Mouse (Mus musculus) urinary bladder, adult 2 months (tissue): ENCODE results near the gene Bche. TPM values are rescaled to one million over a fixed set of nuclear protein-coding genes. Genes with fewer than 3 reads are reported as not detected.

Experiments
- DNase-seq: peaks from one replicate; pipeline ENCODE4 v3.0.0; 2022; ENCODE audit warnings: low spot score
- polyA plus RNA-seq: library from polyadenylated mRNA; depleted of rRNA; stranded (reverse); fragments of >200 nt; gene quantifications from 2 replicates; pipeline ENCODE4 v1.2.3, GENCODE M21; 2012; rRNA removed

Bche gene
- polyA plus RNA-seq: 10.7 and 14.4 TPM in 2 replicates

DNA sequence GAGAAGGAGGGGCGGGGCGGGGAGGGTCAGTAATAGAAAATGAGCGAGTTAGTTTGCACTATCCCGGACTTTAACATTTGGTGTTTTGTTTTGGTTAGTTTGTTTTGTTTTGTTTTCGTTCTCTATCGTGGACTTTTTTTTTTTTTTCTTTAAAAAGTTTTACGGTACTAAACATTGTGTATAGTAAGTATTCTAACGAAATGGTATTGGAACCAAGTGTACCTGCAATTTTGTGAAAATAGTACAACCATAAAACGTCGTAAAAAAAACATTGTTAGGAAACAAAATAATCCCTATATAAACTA, at the start of gene Bche:
Gene Bche (minus strand): TSS at position 6 of the 305 bp plus-strand sequence.
- no peak for DNase-seq

DNA sequence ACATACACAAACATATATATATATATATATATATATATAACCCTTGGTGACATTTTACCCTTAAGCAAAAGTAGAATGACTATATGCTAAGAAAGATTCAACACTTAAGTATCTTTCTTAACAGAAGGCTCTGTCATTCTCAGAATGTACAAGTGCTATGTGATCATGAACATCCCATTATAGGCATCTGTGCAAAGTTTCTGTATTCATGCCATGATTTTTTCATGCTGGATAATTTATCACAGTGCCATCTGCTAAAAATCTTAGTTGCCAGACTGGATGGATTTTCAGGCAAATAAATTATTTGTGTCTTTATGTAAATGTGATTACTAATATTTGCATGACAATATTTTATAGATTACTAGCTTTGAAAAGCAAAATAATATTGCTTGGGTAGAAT, 33.8 kb upstream of the Bche start:
- no peak for DNase-seq

DNA sequence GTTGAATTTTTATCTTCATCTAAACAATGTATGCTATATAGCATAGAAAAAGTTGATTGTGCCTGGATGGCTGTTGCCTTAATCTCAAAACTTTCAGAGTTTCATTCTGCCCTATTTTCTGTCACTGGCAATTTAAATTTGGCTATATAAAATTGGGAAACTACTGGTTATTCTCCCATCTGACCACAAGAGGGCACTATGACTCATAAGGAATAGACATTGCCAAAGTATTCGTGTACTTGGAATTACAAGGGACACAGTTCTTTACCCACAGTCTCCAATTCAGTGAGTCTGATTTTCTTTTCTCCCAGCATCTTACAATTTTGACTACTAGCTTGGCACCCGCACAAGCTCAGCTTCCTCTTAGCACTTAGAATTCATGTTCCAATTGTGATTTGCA, 23.5 kb upstream of the Bche start:
- no peak for DNase-seq

DNA sequence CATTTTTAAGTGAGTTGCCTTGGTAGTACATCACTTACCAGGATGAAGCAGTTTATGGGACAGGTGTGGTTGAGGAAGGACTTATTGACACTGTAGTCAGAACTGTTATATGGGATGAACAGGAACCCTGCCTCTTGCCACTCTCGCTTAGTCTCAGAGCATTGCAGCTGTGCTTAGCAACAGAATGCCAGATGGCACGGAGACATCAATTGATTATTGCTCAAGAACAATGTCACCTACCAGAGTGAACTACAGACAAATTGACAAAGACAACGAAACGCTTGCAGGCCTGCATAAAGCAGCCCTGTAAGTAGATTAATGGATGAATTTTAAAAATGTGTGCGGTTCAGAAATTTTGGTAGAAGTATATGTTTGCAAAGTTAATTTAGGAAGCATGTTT, 21.3 kb upstream of the Bche start:
- DNase-seq: no peak

DNA sequence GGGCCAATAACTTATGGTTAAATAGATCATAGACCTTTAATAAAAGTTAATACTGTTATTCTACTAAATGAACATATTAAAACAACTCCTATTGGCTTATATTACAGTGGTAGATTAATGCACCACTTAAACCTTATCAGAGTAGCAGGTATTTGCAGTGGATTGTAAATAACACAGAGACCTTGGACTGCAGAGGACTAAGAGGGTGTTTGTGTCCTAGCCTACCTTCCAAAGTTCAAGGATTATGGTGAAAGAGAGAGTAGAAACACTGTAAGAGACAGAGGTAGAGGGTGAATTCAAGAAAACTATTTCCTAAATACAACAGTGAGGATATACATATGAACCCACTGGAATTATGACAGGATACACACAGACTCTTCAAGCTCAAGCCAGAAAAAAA, 17.5 kb upstream of the Bche start:
- no peak for DNase-seq

DNA sequence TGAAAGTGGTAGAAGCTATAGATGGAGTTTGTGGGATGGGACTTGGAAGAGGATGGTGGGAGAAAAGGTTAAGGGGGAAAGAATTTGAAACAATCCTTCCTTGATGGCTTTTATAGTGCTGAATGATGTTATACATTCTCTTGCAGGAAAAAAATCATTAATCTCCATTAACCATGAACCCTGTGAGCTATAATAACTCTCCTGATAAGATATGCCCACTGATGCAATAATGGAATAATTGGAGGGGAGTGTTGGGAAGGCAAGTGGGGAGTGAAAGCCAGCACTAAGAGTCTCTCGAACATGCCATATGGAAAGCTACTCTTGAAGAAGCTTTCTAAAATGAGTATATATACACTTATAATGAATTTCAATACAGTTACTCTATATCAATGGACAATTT, 16.7 kb upstream of the Bche start:
- no peak for DNase-seq

DNA sequence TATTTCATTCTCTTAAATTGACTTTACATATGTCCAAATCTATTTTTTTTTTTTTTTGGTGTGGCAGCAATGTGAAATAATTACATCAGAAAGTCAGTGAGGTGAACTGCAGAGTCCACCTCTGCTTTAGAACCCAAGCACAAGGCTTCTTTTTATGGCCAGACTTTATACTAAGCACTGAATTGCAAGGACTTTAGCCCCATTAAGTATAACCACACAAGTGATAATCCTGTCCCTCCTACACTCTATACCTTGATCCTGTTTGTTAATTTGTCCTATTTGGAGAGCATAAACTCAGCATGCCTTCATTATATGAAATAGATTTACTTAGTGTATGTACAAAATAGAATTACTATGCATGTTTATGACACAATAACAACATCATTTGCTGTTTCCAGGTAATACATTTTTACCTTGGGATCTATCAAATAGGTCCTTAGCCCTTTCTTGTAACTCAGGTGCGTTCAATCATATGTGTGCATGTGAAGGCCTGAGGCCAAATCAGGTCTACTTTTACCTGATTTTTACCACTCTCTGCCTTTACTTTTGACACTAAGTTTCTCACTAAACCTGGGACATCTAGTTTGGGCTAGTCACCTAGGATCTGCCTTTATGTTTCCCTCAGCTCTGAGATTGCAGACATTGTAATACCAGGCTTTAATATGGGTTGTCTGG, 9.5 kb upstream of the Bche start:
- no peak for DNase-seq

DNA sequence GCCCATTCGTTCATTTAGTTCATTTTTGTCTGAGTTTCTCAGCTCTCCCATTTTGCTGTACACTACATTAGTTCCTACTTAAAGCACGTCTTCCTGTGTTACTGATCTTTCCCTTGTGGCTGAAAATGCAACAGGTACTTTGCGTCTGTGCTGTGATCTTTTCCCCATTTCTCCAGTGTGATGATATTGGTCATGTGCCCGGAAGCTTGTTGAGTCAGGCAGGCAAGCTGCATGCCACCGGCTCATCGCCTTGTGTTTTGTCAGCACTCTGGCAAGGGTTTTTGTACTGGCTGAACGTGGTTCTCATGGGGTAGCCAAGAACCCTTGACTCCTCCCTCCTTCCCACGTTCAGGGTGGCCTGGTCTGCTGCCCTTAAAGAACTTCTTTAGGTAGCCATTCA, 1.7 kb upstream of the Bche start:
- DNase-seq: no peak

DNA sequence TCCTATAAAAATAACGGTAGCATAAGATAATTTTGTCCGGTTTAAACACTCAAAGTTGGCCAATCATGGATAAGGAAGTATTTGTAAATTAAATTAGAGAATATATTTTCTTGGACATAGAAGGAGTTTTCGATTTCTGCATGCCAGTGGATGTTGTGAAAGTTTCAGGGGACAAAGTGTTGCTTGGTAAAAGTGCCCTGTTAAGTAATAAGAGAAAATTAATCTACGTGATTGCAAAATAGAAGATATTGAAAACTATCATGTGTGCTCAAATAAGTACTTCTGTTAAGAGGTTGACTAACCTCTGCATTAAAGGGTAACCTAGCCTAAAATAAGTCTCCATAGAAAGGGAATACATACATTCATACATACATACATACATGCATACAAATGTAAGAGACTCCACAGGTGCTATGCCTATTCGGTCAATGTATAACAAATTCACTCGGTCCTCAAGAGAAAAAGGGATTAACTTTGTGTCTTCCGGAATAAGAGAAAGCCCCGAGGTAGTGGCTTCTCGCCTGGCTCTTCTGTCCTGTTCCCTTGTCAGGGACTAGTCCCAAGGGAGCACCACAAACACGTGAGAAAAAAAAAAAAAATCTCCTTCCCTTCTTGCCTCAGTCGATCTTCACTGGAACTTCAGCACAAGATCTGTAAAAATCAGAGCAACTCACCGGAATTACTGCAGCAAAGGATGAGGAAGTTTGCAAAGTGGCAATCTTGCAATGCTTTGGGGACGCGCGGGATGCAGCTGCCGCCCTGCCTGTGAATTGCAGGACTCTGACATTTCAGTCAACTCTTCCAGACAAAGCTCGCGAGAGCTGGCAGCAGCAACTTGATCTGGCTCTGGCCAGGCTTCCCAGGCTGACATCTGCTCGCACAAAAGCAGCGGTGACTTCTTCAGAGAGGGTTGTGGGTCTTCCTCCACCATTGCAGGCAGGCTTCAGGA, 480 bp downstream of the Bche start:
- DNase-seq: peak; percentile 25

DNA sequence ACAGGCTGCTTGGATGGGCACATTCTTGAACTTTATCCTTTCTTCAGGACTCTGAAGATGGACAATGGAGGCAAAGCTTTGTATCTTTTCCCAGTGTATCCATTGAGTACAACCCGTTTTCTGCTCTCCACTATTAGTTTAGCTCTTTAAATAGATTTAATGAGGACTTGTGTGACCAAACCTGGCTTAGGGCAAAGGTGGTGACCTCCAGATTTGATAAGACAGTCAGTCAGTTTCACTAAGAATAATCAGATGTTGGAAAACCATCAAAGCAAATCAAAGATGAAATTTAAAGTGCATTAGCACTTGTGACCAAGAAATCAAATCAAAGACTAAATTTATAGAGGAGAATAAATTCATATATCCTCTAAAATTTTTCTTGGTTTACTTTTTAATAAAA, 1.7 kb downstream of the Bche start:
- no peak for DNase-seq

DNA sequence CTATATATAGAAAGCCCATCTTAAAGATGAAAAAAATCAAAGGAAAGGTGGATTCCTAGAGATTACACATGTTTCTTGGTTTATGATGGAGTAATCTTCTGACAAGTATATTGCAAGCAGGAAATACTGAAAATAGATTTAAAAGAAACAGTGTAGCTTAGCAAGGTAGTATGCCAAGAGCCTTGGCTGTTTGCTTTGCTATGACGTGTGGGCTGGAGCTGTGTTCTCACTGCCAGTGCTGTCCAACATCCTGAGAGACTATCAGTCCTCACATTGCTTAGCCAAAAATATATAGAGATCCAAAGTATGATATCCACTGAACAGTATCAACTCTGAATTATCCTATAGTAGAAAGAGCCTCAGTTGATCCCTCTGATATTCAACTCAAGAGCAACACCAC, 9.3 kb downstream of the Bche start:
- DNase-seq: no peak

DNA sequence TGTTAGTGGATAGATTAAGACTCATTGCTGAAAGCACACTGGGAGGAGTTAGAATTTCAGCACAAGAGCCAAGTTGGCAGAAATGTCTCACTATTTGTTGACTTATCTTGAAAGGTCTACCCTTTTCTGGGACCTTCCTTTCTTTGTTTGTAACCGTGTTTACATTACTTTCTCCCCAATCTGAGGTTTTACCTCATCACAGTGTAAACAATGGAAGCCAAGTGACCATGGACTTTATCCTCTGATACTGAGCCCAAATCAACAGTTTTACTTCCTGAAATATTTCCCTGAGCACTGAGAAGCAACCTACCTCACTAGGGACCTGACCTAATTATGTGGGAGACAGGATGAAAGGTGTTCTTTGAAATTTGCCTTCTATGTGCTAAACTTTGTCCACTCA, 34.9 kb downstream of the Bche start:
- no peak for DNase-seq

DNA sequence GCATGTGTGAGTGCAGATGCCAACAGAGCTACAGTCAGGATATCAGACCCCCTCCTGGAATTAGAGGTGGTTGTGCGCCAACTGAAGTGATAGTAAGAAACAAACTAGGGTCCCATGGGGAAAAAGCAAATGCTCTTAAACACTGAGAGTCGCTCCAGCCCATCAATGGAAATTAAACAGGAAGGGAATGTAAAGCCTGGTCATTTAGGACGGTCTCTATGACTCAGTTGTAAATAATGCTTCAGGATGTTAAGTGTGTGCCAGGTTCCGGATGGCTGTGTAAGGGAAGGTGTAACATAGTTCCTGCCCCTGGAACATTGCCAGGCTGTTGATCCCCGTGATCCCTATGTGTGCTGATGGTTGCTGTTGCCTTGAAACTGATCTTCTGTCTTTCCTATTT, 40.0 kb downstream of the Bche start:
- no peak for DNase-seq

DNA sequence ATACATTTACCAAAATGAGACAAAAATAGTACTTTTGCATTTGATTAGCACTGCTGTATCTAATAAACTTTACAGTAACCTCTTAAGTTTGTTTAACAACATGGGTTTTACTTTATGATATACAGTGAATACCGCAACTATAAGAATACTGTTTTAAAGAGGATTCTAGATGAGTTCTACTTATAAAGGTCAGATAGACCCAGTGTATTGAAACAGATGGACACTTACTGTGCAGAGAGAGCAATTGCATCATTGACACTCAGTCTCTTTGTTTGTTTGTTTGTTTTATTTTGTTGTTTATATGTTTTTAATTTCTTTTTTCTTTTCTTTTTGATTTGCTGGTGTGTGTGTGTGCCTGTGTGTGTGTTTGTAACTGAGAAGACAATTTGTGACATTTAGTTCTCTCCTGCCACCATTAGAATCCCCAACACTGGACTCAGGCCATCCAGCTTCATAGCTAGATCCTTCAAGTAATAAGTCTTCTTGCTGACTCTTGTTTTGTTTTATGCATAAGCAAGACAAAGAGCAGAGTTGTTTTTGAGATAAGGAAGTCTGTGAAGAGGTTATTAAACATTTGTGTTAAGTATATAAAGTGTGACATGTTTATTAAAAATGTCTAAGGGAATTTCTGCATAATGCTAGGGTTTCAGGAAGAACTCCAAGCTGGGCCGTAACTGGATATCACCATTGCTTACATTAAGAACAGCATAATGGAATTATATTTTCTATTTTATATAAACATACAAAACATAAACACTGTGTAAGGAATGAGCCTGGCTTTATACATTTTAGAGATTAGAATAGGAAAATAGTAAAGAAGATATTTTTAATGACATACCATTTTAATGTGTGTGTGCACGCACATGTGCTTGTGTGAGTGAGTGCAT, 40.7 kb downstream of the Bche start:
- no peak for DNase-seq

DNA sequence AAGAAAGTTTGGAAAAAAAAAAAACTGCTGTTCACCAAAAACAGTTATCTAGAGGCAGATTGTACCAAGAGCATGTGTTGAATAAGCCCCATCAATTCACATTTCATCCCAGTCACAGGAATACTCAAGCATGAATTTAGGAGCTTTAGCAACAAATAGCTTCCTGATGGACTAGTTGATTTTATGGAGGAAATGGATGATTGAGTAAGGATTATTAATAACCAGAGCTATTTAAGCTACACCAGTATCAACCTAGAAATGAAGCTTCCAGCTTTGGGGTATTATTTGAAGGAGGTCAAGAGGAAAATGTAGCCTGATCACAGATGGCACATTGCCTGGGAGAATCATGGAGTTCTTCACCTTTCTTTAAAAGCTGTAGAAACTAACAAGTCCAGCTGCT, 57.9 kb downstream of the Bche start:
- DNase-seq: no peak

DNA sequence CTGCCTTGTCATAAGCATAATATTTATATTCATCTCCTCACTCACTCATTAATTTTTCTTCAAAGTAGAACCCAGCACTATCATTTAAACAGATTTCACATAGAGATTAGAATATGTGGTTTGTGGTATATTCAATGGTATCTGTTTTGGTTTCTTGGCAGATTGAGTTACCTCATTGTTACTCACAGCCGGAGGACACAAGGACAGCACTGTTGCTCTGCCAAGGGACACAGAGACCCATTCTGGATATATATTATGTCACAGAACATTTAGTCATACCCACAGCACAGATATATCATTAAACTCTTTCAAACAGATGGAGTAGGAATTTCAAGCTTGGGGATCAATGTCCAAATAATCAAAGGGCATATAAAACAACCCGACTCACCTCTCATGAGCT, 61.2 kb downstream of the Bche start:
- no peak for DNase-seq

DNA sequence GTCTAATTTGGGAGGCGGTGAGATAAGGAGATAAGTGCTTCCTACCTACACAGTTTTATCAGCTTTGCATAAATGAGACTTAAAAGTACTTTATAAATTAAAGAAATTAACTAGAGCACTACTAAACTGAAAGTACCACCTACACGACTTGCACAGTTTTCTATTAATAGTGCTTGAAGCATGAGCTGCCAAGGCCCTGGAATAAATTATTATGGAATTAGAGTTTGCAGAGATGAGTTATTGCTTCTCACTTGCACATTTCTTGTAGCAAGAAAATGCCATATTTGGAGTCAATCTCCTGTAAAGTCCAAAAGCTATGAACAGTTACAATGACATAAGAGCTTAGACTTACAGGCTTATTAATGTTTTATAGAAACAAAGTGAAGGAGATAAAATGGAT, 96.8 kb downstream of the Bche start:
- DNase-seq: no peak

DNA sequence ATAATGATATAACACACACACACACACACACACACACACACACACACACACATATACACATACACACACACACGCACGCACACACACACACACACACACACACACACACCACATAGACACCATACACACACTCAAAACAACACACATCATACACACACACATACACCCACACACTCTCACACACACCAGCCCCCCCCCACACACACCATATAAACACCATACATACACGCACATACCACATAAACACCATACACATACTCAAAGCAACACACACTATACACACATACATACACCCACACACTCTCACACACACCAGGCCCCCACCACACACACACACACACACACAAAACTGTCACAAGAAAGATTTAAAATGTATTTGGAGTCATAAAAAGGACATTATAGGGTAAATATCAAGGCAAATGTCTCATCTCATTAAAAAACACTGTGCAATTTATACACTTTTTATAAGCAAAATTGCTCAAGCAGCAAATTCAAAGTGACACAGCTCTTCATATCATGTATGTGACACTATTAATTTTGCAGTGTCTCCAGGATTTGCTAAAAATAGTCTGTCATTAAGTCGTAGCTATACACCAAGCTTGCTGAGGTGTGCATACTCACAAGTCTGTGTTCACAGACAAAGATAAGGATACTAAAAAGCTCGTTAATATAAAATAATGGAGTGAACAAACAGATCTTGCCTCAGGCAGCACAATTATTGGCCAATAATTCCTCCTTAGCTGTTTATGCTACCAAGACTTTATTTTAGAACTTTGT, 116.3 kb downstream of the Bche start:
- no peak for DNase-seq
